Mouse (Mus musculus) lung, embryonic 15.5 days (tissue): ENCODE data around the gene Gm20538. TPM values are rescaled to one million over a fixed set of nuclear protein-coding genes. Genes with fewer than 3 reads are reported as not detected.

Source experiments
- ATAC-seq: fragments of 200-750 bp; cut with Nextera tagmentation; 2 replicates; pipeline ENCODE4 v1.8.0; 2017; ENCODE audit warnings: moderate number of reproducible peaks, borderline replicate concordance; ENCODE audit not compliant: low FRiP score, low TSS enrichment; ENCODE audit errors: extremely low read depth
- H3K27ac ChIP-seq: fragments of 300-500 bp; sonication (generic); 2 replicates; pipeline ENCODE4 v1.5.1; 2015; ENCODE audit warnings: moderate library complexity, mild to moderate bottlenecking, inconsistent platforms
- H3K27me3 ChIP-seq: fragments of 300-500 bp; sonication (generic); 2 replicates; pipeline ENCODE4 v1.6.1; 2015; ENCODE audit warnings: inconsistent platforms
- H3K36me3 ChIP-seq: fragments of 300-500 bp; sonication (generic); 2 replicates; pipeline ENCODE4 v1.6.1; 2015; ENCODE audit warnings: inconsistent platforms
- H3K4me1 ChIP-seq: fragments of 300-500 bp; sonication (generic); 2 replicates; pipeline ENCODE4 v1.6.1; 2015; ENCODE audit warnings: inconsistent platforms
- H3K4me2 ChIP-seq: fragments of 300-500 bp; sonication (generic); 2 replicates; pipeline ENCODE4 v1.6.1; 2015; ENCODE audit warnings: inconsistent platforms, mild to moderate bottlenecking, moderate library complexity
- H3K4me3 ChIP-seq: fragments of 300-500 bp; sonication (generic); 2 replicates; pipeline ENCODE4 v1.5.1; 2015; ENCODE audit warnings: mild to moderate bottlenecking, inconsistent platforms
- H3K9ac ChIP-seq: fragments of 300-500 bp; sonication (generic); 2 replicates; pipeline ENCODE4 v1.6.1; 2015; ENCODE audit warnings: inconsistent platforms
- H3K9me3 ChIP-seq: fragments of 300-500 bp; sonication (generic); 2 replicates; pipeline ENCODE4 v1.6.1; 2016; ENCODE audit warnings: inconsistent platforms
- WGBS: fragments of 180-500 bp; shearing (Covaris S2); methylation state at CpG from one replicate; pipeline ENCODE4 v1.1.7; 2015; 5-methylcytosine and 5-hydroxymethylcytosine counted together
- polyA plus RNA-seq: library from polyadenylated mRNA; unstranded; fragments of >200 nt; fragmentation: Nextera tagmentation; extraction: Ambion mirVana; gene quantifications from 2 replicates; pipeline ENCODE4 v1.2.1, GENCODE M21; 2015

The Gm20538 gene
- polyA plus RNA-seq, 1 experiment from 2014 or later: not detected

DNA sequence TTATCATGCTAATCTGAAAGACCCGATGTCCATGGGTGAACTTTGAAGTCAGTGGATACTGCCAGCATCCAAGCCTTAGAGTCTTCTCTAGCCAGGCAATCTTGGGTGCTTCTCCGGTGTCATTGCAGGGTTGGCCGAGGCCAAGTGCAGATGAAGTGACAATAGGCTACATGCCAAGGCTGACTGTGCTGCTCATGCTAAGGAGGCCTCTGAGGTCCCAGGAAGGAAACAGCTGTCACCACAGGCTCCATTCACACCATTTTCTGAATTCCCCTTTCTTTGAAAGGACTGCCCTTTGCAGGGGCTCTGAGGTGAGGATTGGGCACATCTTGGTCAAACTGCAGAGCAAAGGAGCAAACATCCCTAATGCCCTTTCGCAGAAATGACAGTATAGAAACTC, 49.9 kb downstream of the Gm20538 start:
- H3K4me3 ChIP-seq: no peak overlapping the region
- WGBS: 42% methylated on average over 4 of the region's 4 CpGs
- no peak for ATAC-seq

GRCm38 (mm10) chr19:44501925-44502324, 50.7 kb downstream of the Gm20538 start:
- H3K9ac ChIP-seq: no peak overlapping the region
- 71% methylated on average over 6 of the region's 6 CpGs for WGBS
- no peaks in the 10 kb centered on the region for H3K9me3 ChIP-seq
- H3K27me3 ChIP-seq: peaks cover 26% of the 10 kb centered on the region; the same call in 1 of the 2 replicates
- H3K4me3 ChIP-seq: no peak overlapping the region
- peaks cover 14% of the 10 kb centered on the region for H3K4me1 ChIP-seq
- H3K4me2 ChIP-seq: no peak overlapping the region
- no peaks in the 10 kb centered on the region for H3K36me3 ChIP-seq
- no peak overlapping the region for H3K27ac ChIP-seq
- ATAC-seq: no peak

More for the DNA sequence above, 49.9 kb downstream of the Gm20538 start:
- Histone ChIP-seq H3K36me3 (no peaks in the 10 kb centered on the region), H3K27ac (no peak overlapping the region), H3K27me3 (peaks cover 34% of the 10 kb centered on the region; the same call in 1 of the 2 replicates), H3K9me3 (no peaks in the 10 kb centered on the region), H3K4me1 (peaks cover 14% of the 10 kb centered on the region), H3K4me2 (no peak overlapping the region), H3K9ac (no peak overlapping the region)

GRCm38 (mm10) chr19:44500240-44500639, 52.4 kb downstream of the Gm20538 start:
- 51% methylated on average over 5 of the region's 5 CpGs for WGBS
- Histone ChIP-seq H3K4me3 (no peak overlapping the region), H3K27me3 (peaks cover 26% of the 10 kb centered on the region; the same call in 1 of the 2 replicates), H3K9me3 (no peaks in the 10 kb centered on the region), H3K4me2 (no peak overlapping the region), H3K36me3 (no peaks in the 10 kb centered on the region), H3K9ac (no peak overlapping the region), H3K27ac (no peak overlapping the region), H3K4me1 (peaks cover 14% of the 10 kb centered on the region)
- ATAC-seq: no peak

DNA sequence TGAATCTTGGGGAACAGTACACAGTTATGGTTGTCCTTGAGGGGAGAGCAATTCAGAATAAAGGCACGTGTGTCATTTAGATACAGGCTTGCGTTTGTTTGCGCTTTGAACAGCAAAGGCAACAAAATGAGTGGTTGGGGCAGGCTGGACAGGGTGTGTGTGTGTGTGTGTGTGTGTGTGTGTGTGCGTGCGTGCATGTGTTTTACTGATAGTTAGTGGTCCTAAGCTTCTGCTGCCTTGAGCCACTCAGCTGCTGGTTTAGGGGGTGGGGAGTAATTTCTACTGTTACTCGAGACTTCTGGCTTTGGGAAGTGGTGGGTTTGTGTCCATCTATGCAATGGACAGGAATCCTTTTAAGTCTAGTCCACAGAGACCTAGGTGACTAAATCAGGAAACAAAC, 53.7 kb downstream of the Gm20538 start:
- no peak overlapping the region for H3K27ac ChIP-seq
- no peaks in the 10 kb centered on the region for H3K36me3 ChIP-seq
- no peaks in the 10 kb centered on the region for H3K9me3 ChIP-seq
- no peak overlapping the region for H3K9ac ChIP-seq
- ATAC-seq: no peak
- 42% methylated on average over 6 of the region's 6 CpGs for WGBS
- peaks cover 33% of the 10 kb centered on the region; the same call in 1 of the 2 replicates for H3K27me3 ChIP-seq
- no peak overlapping the region for H3K4me3 ChIP-seq
- H3K4me2 ChIP-seq: no peak overlapping the region
- H3K4me1 ChIP-seq: peaks cover 14% of the 10 kb centered on the region

DNA sequence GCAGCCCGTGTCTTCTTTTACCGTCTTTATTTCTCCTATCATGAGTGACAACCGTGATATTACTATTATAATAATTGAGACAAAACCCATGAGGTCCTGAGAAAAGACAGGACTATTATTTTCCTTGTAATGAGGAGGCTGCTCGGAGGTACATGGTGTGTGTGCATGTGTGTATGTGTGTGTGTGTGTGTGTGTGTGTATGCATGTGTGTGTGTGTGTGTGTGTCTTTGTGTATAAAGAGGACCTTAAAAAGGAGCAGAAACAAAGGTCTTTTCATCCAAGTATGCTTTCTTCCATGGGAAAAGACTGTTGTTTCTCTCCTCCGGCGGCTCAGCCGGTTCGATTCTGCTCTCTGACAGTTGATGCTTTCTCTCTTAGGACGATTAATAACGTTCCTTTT, 55.7 kb downstream of the Gm20538 start:
- peaks cover under 1% of the 10 kb centered on the region; the same call in 1 of the 2 replicates for H3K4me1 ChIP-seq
- no peak overlapping the region for H3K9ac ChIP-seq
- no peak overlapping the region for H3K4me2 ChIP-seq
- H3K27ac ChIP-seq: no peak overlapping the region
- H3K9me3 ChIP-seq: no peaks in the 10 kb centered on the region
- ATAC-seq: no peak
- H3K4me3 ChIP-seq: no peak overlapping the region
- no peaks in the 10 kb centered on the region for H3K36me3 ChIP-seq
- peaks cover 41% of the 10 kb centered on the region; the same call in 1 of the 2 replicates for H3K27me3 ChIP-seq
- WGBS: 84% methylated on average over 10 of the region's 10 CpGs

DNA sequence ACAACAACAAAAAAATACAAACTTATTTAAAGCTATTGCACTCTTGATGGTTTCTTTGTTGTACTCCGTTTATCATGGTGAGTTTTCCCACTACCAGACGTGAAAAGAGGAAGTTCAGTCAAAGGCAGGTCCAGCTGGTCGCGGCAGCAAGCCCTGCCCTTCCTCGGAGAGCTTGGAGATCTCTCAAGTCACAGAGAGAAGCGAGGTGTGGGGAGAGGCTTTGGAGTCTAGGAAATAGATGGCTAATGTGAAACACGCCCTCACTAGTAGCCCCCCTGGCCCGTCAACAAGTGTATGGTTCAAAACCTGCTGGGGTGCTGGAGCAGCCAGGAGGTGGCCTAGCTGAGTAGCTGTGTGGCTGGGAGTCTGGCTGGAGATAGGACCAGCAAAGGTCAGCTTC, 56.1 kb downstream of the Gm20538 start:
- no peaks in the 10 kb centered on the region for H3K36me3 ChIP-seq
- no peak overlapping the region for H3K9ac ChIP-seq
- no peaks in the 10 kb centered on the region for H3K4me1 ChIP-seq
- H3K9me3 ChIP-seq: no peaks in the 10 kb centered on the region
- no peak overlapping the region for H3K4me3 ChIP-seq
- H3K4me2 ChIP-seq: no peak overlapping the region
- no peak overlapping the region for H3K27ac ChIP-seq
- 47% methylated on average over 8 of the region's 8 CpGs for WGBS
- peaks cover 43% of the 10 kb centered on the region; the same call in 1 of the 2 replicates for H3K27me3 ChIP-seq
- ATAC-seq: no peak

Other genes starting within 250 kb of the Gm20538 start
- gene Scd4, start 219.7 kb downstream of the Gm20538 start, polyA plus RNA-seq: 0.15 and 0.35 TPM in 2 replicates
- gene Scd1, start 145.0 kb downstream of the Gm20538 start, polyA plus RNA-seq: 2.5 and 2.6 TPM in 2 replicates
- not detected in 2 replicates for gene Wnt8b, start 59.4 kb downstream of the Gm20538 start, polyA plus RNA-seq
- gene Sec31b, start 7.0 kb downstream of the Gm20538 start, polyA plus RNA-seq: 0.30 and 0.54 TPM in 2 replicates
- gene Ndufb8, start 2.6 kb upstream of the Gm20538 start, polyA plus RNA-seq: 530 and 563 TPM in 2 replicates
- 26.9 and 28.7 TPM in 2 replicates for gene Hif1an, start 10.0 kb upstream of the Gm20538 start, polyA plus RNA-seq
- 0.10 TPM in 1 of 2 replicates, not detected in the other for gene Pax2, start 203.2 kb upstream of the Gm20538 start, polyA plus RNA-seq